Mouse (Mus musculus): ENCODE data around the gene Ebf3. TPM values are rescaled to one million over a fixed set of nuclear protein-coding genes. Genes with fewer than 3 reads are reported as not detected.
A peak's percentile ranks its signal among the peaks of the same experiment; 100 is the strongest.

Gene Ebf3
- polyA plus RNA-seq, 1 experiment, result not detected

GRCm38 (mm10) chr7:137313183-137313903, 902 bp downstream of the Ebf3 start:
- H3K9me3 ChIP-seq (ENCODE audit: control insufficient read depth, low read length), result peaks cover 9% of the 10 kb centered on the region; the same call in 1 of the 2 replicates
- H3K4me1 ChIP-seq (ENCODE audit: control insufficient read depth), result no peaks in the 10 kb centered on the region
- peaks cover 100% of the 10 kb centered on the region for H3K27me3 ChIP-seq (ENCODE audit: control insufficient read depth)
- no peaks in the 10 kb centered on the region for H3K36me3 ChIP-seq (ENCODE audit: control insufficient read depth)
- TF ChIP-seq GATA1 (IDR thresholded peaks at IDR 0.05; ENCODE audit: low read length) (no peak), TAL1 (IDR thresholded peaks at IDR 0.05; ENCODE audit: low read length) (no peak)
- peak overlapping the region; percentile 32 for H3K4me3 ChIP-seq (replicated peaks)

- Histone ChIP-seq H3K4me3 (replicated peaks) (no peak overlapping the region), H3K9me3 (ENCODE audit: control insufficient read depth, low read length) (peaks cover 9% of the 10 kb centered on the region; the same call in 1 of the 2 replicates), H3K36me3 (ENCODE audit: control insufficient read depth) (no peaks in the 10 kb centered on the region), H3K4me1 (ENCODE audit: control insufficient read depth) (no peaks in the 10 kb centered on the region), H3K27me3 (ENCODE audit: control insufficient read depth) (peaks cover 100% of the 10 kb centered on the region)
- TF ChIP-seq TAL1 (IDR thresholded peaks at IDR 0.05; ENCODE audit: low read length) (no peak), GATA1 (IDR thresholded peaks at IDR 0.05; ENCODE audit: low read length) (no peak)
Observed at GRCm38 (mm10) chr7:137312933-137313182, 1.4 kb downstream of the Ebf3 start.

DNA sequence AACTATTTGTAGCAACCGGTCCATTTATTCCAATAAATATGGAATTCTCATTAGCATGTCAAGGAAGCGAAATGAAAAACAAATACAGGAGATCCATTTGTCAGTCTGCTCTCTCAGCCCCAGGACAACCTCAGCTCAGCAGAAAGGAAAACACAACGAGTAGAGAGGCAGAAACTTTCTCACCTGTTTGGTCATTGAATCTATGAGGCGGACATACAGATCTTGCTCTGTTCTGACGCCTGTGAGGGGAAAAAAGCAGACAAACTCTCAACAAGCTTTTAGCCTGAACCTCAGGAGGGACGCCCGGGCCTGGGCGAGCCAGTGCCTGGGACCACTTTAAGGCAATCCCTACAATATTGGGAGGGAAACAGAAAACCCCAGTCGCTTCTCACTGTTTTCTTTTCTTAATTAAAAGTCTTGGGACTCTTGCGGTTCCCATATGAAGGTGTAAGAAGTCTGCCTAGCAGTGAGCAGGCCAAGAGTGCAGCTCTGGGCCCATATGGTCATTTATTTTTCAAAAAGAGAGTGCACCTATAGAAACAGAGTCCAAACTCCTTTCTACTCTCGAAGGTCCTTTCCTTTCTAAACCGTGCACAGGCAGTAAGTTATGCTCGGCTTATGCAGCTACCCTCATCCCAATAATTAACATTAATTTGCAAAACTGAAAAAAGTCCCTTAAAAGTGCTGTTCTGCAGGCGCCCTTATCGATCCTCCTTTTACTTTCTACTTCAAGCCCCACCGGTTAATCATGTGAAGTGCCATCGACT, 1.9 kb downstream of the Ebf3 start:
- no peaks in the 10 kb centered on the region for H3K36me3 ChIP-seq (ENCODE audit: control insufficient read depth)
- TF ChIP-seq GATA1 (IDR thresholded peaks at IDR 0.05; ENCODE audit: low read length) (no peak), TAL1 (IDR thresholded peaks at IDR 0.05; ENCODE audit: low read length) (no peak)
- peaks cover 98% of the 10 kb centered on the region for H3K27me3 ChIP-seq (ENCODE audit: control insufficient read depth)
- no peak overlapping the region for H3K4me3 ChIP-seq (replicated peaks)
- no peaks in the 10 kb centered on the region for H3K4me1 ChIP-seq (ENCODE audit: control insufficient read depth)
- H3K9me3 ChIP-seq (ENCODE audit: control insufficient read depth, low read length), result peaks cover 9% of the 10 kb centered on the region; the same call in 1 of the 2 replicates

- Histone ChIP-seq H3K27me3 (ENCODE audit: control insufficient read depth) (peaks cover 98% of the 10 kb centered on the region), H3K9me3 (ENCODE audit: control insufficient read depth, low read length) (peaks cover 9% of the 10 kb centered on the region; the same call in 1 of the 2 replicates)
Observed at GRCm38 (mm10) chr7:137311341-137312110, 2.7 kb downstream of the Ebf3 start.

GRCm38 (mm10) chr7:137310876-137311275, 3.4 kb downstream of the Ebf3 start:
- H3K36me3 ChIP-seq (ENCODE audit: control insufficient read depth), result no peaks in the 10 kb centered on the region
- no peak overlapping the region for H3K4me3 ChIP-seq (replicated peaks)
- peaks cover 97% of the 10 kb centered on the region for H3K27me3 ChIP-seq (ENCODE audit: control insufficient read depth)
- TF ChIP-seq GATA1 (IDR thresholded peaks at IDR 0.05; ENCODE audit: low read length), result no peak
- no peak for TF ChIP-seq TAL1 (IDR thresholded peaks at IDR 0.05; ENCODE audit: low read length)
- no peaks in the 10 kb centered on the region for H3K4me1 ChIP-seq (ENCODE audit: control insufficient read depth)
- H3K9me3 ChIP-seq (ENCODE audit: control insufficient read depth, low read length), result peaks cover 9% of the 10 kb centered on the region; the same call in 1 of the 2 replicates

More at GRCm38 (mm10) chr7:137311341-137312110, 2.7 kb downstream of the Ebf3 start:
- no peak for TF ChIP-seq TAL1 (IDR thresholded peaks at IDR 0.05; ENCODE audit: low read length)
- no peak for TF ChIP-seq GATA1 (IDR thresholded peaks at IDR 0.05; ENCODE audit: low read length)
- Histone ChIP-seq H3K36me3 (ENCODE audit: control insufficient read depth) (no peaks in the 10 kb centered on the region), H3K4me1 (ENCODE audit: control insufficient read depth) (no peaks in the 10 kb centered on the region), H3K4me3 (replicated peaks) (no peak overlapping the region)

DNA sequence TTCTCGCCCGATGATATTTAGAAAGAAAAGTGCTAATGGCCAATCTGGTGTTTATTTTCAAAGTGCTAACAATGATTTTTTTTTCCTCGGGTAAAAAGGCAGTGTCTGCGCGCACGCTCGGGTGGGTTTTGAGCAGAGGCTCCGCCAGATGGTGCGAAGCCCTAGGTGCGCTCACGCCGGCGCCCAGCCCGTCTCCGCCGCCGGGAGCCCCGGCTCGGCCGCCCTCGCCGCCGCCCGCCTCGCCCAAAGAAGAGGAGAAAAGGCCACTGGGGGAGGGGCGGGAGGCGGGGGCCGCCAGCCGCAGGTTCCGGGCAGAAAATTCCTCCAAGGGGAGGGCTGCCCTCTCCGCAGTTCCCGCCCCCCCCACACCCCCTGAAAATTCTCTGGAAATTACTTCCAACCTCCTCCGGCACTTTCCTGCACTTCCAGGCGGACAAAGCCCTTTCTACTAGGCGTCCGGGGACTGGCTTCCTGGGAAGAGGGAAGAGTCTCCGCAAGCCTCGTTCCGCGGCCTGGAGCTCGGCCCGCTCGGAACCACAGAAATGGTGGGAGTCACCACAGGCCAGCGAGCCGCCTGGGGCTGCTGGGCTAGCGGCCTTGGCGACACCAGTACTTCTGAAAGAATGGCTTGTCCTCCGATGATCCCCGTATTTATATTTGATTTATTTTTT, 4.0 kb downstream of the Ebf3 start:
- TF ChIP-seq TAL1 (IDR thresholded peaks at IDR 0.05; ENCODE audit: low read length), result no peak
- no peak for TF ChIP-seq GATA1 (IDR thresholded peaks at IDR 0.05; ENCODE audit: low read length)
- Histone ChIP-seq H3K4me1 (ENCODE audit: control insufficient read depth) (no peaks in the 10 kb centered on the region), H3K4me3 (replicated peaks) (no peak overlapping the region), H3K27me3 (ENCODE audit: control insufficient read depth) (peaks cover 90% of the 10 kb centered on the region), H3K9me3 (ENCODE audit: control insufficient read depth, low read length) (peaks cover 9% of the 10 kb centered on the region; the same call in 1 of the 2 replicates), H3K36me3 (ENCODE audit: control insufficient read depth) (no peaks in the 10 kb centered on the region)

- peaks cover 88% of the 10 kb centered on the region for H3K27me3 ChIP-seq (ENCODE audit: control insufficient read depth)
- peaks cover 5% of the 10 kb centered on the region; the same call in 1 of the 2 replicates for H3K9me3 ChIP-seq (ENCODE audit: control insufficient read depth, low read length)
- no peak overlapping the region for H3K4me3 ChIP-seq (replicated peaks)
- no peaks in the 10 kb centered on the region for H3K36me3 ChIP-seq (ENCODE audit: control insufficient read depth)
- TF ChIP-seq TAL1 (IDR thresholded peaks at IDR 0.05; ENCODE audit: low read length) (no peak), GATA1 (IDR thresholded peaks at IDR 0.05; ENCODE audit: low read length) (no peak)
- H3K4me1 ChIP-seq (ENCODE audit: control insufficient read depth), result no peaks in the 10 kb centered on the region
Observed at GRCm38 (mm10) chr7:137309071-137310066, 4.9 kb downstream of the Ebf3 start.

Data from erythroblast, embryonic 14.5 days (primary cell).